Mouse (Mus musculus) urinary bladder, postnatal 25 days (tissue): Measurements from ENCODE around the gene Rarg.

Experiments
- DNase-seq: peaks from one replicate; pipeline ENCODE4 v3.0.0; 2022; ENCODE audit warnings: low spot score

The Rarg gene

DNA sequence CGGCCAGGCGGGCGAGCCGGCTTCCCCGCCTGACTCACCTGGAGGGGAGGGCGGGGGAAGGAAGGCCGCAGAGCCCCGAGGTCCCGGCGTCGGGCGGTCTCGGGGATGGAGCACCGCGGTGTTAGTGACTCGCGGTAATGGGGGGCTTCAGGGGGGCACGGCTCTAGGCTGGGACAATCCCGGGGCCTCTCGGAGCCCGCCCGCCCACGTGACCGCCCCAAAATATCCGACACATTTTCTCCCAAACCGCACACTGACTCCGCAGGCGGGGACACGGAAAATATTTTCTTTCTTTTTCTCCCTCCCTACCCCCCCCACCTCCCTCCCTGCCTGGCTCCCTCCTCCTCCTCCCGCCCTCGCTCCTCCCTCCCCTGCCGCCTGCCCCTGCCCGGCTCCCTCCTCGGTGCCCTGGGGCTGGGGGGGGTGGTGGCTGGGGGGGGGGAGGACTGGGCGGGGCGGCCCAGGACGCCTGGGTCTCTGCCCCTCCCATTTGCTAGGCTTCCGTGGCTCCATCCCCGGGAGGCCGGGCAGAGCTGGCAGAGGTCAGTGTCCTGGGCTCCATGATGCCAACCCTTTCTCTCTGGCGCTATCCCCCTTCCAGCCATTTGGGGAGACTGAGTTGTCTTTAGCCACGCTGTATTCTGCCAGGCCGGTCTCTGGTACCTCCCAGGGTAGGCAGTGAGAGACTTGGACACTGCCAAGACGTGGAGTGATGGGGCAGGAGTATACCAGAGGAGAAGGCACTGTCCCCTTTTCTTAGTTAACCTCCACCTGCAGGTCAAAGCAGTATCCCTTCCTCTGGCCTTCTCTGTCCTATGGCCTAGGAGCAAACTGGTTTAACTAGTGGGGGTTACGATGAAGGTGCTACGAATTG, at the start of gene Rarg:
Gene Rarg, minus strand, starts transcription at position 316 of the 874 bp plus-strand sequence.
- peak; percentile 59 for DNase-seq

DNA sequence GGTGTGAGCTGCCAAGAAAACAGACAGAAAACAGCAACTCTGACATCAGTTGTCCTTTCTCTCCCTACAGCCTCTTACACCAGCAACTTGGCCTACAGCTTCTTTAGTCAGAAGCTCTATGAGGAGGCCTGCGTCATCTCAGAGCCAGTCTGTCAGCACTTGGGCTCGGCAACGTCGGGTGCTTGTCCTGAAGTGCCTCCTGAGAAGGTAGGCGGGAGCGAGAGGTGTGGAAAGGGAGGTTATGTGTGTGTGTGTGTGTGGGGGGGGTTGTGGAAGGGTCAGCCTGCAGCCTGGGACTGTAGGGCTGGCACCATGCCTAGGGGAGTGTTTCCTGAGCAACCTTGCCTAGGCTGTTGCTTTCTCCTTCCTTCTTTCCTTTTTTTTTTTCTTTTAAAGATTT, 45.2 kb upstream of the Rarg start:
- DNase-seq, result no peak

GRCm38 (mm10) chr15:102296368-102297006, 39.2 kb upstream of the Rarg start:
- DNase-seq, result no peak

GRCm38 (mm10) chr15:102295633-102296367, 38.5 kb upstream of the Rarg start, which contains the start of gene Espl1:
Espl1 (plus strand) TSS chr15:102296266.
- peak; percentile 88 for DNase-seq

- DNase-seq, result peak; percentile 42
Measured at GRCm38 (mm10) chr15:102287395-102287794, 30.1 kb upstream of the Rarg start.

DNA sequence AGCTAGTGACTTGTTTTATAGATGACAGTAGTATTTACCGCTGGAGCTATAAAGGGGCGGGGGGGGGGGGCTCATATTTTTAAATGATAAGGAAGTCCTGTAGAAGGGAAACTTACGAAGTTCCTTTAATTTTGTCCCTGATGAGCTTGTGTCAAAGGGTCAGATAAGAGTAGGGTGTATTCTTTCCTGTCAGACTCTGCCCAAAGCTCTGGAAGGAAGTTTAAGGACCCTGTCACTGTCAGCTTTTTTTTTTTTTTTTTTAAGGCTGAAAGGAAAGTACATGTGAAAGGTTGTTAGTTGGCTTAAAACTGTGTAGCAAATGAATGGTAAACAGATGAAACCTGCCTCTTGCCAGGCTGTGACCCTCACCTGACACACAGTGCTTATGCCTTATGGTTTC, 26.3 kb upstream of the Rarg start:
- no peak for DNase-seq

- peak; percentile 24 for DNase-seq
Measured at GRCm38 (mm10) chr15:102282463-102283292, 25.4 kb upstream of the Rarg start.

DNA sequence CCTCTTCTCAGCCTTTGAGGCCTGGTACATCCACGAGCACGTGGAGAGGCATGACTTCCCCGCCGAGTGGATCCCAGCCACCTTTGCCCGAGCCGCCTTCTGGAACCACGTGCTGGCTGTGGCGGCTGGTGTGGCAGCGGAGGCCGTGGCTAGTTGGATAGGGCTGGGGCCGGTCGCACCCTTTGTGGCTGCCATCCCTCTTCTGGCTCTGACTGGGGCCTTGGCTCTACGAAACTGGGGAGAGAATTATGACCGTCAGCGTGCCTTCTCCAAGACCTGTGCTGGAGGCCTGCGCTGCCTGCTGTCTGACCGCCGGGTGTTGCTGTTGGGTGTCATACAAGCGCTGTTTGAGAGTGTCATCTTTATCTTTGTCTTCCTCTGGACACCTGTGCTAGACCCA, 23.3 kb upstream of the Rarg start:
- DNase-seq, result no peak

DNA sequence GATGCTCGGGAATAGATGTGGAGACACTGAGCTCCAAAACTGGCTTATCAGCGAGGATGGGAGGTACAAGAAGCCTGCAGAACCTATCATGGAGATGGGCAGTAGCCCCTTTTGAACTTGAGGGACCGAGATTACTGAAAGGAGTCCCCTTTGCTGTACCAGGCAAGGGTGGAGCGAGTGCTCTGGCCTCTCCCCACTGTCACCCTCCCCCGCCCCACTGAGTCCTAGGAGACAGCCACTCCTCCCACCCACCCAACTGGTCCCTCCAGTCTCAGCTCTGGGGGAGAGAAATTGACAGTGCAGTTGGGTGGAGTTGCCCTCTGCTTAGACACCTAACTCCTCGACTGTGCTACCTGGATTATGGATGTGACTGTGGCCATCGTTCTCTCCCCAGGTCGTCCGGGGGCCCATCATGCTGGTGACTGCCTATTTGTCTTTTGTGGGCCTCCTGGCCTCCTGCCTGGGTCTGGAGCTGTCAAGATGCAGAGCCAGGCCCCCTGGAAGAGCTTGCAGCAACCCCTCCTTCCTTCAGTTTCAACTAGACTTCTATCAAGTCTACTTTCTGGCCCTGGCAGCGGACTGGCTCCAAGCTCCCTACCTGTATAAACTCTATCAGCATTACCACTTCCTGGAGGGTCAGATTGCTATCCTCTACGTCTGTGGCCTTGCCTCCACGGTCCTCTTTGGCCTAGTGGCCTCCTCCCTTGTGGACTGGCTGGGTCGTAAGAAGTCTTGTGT, 22.6 kb upstream of the Rarg start:
- DNase-seq, result peak; percentile 27

DNA sequence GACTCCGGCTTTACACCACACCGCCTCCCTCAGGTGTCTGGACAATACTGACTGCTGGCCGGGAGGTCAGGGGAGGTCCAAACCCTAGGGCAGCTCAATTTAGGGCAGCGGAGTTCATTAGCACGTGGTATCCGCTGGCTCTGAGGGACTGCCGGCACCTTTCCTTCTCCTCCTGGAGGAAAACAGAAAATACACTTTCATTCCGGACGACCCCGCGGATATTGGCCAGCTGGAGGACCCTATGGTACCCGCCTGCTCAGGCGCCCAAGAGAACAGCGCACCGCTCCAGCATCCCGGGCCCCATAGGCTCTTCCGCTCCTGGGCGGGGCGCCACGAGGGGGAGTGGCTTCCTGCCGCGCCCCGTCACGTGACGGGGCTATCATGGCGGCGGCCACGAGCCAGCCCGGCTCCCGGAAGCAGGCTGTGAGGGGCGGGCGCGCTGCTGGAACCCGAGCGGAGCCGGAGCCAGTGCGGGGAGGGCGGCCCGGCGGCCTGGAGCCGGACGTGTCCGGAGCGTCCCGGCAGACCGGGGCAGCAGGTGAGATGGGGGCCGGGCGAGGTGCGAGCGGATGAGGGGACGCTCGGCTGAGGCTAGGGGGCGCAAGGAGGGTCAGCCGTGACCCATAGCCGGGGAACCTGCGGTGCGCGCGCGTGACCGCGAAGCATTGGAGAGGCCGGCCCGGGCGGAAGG, 21.9 kb upstream of the Rarg start, which contains the start of gene Mfsd5:
Gene Mfsd5, plus strand, starts transcription at position 363 of the 691 bp plus-strand sequence.
- DNase-seq, result peak; percentile 86

DNA sequence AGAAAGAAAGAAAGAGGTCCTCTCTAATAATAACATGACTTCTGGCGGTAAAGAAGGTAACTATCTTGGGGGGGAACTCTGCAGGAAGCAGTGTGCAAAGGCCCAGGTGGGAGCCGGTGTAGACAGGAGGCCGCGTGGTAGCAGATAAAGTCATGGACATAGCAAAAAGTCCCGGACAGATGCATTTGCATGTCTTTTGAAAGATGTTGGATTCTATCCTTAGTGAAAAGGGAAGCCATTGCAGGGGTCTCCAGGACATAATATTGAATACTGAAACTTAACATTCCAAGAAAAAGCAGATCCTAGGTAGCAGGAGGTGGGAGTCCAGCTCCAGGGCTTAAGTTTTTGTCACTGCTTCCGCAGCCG, 21.4 kb upstream of the Rarg start:
- DNase-seq, result no peak

GRCm38 (mm10) chr15:102273982-102274716, 16.8 kb upstream of the Rarg start:
- no peak for DNase-seq

- DNase-seq, result no peak
Measured at GRCm38 (mm10) chr15:102271441-102271840, 14.1 kb upstream of the Rarg start.

- no peak for DNase-seq
Measured at GRCm38 (mm10) chr15:102270274-102270960, 13.1 kb upstream of the Rarg start, which contains the start of gene Gm9918. Gm9918 (plus strand) TSS chr15:102270563.

DNA sequence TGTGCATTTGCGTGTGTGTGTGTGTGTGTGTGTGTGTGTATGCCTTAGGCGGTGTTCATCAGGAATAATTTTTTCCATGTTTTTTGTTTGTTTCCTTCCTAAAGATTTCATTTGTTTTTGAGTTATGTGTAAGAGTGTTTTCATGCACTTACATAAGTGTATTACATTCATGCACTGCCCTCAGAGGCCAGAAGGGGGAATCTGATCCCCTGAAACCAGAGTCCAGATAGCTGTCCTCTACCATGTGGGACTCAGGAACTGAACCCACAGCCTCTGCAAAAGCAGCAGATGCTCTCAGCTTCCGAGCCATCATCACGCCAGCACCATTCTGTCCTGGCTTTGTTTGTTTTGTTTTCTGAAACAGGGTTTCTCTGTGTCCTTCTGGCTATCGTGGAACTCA, 8.2 kb upstream of the Rarg start:
- no peak for DNase-seq

GRCm38 (mm10) chr15:102263037-102263436, 5.7 kb upstream of the Rarg start:
- DNase-seq, result no peak

GRCm38 (mm10) chr15:102262582-102262981, 5.3 kb upstream of the Rarg start:
- DNase-seq, result no peak

DNA sequence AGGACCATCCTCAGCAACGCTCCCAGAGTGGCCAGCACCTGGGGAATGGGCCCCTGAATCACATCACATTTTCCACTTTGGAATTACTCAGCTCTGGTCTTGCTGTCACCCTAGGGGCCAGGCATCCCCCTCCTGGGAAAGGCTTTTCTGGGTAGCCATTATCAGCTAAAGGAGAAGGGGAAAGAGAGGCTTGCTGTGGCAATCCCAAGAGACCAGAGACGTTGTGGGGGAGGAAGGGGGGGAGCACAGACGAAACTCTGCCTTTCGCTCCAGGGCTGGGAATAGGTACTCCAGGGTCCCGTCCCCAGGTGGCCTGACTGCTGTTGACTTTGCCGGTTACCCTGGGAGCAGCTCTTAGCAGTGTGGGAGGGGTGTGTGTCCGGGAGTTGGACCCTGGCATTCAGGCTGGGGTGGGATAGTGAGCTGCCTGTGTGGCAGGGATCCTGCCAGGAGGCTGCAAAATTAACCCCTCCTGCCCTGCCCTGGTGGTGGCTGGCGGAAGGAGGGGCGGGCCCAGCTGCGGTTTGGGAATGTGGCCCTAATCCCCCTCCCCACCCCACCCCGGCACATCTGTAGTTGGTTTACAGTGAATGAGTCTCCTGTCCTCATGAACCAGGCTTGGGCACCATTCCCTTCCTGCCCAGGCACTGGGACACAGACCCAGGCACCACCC, 1.4 kb upstream of the Rarg start:
- no peak for DNase-seq
